Mouse (Mus musculus) B cell, adult 2 months (primary cell): ENCODE results near the gene Rell1.
"Not testable (repeated sequence)": the region's sequence is repeated elsewhere in the genome, so short reads cannot be mapped to it uniquely, and the experiment has no call there.

Experiments used
- DNase-seq, 2 experiments: peaks; one replicate each; pipeline ENCODE4 v3.0.0; 2022

Rell1 gene

DNA sequence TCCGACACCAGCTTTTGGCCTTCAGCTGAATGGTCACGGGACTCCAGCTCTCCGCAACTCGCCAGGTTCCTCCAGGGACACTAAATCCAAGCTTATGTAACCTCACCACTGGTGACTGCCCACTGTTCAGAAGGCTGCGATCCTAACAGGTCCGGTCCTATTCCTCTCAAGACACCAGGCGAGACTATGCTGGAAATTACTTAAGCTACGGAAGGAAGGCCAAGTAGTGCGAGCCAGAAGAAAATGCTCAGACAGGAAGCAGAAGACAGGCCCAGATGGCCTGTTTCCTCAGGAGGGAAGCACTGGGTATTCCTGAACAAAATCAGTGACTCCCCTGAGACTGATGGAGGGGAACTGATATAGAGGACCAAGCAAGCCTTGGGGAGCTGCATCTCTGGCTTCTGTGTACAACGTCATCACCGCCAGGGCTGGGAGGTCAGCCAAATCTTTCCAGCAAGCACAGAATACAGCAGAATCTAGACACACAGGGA lies 17.2 kb downstream of the Rell1 start:
- DNase-seq: no peak

DNA sequence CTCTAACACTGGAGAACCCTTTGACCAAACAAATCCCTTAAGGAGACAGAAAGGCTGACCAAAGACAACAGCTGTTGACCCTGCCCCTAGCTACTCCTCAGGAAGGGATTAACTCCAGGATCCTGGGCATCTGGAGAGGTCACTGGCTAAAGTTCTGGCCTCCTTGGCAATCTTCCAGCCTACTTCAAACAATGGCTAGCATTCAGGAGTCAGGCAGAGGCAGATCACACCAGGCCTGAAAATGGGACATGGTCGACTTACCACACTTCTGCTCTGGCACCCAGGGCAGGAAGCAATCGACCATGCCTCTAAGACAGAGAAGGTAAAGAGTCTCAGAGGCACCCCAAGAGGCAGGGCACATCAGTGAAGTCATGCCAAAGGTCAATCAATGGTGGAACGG lies 19.5 kb downstream of the Rell1 start:
- peak; percentile 28 to 31 for DNase-seq

DNA sequence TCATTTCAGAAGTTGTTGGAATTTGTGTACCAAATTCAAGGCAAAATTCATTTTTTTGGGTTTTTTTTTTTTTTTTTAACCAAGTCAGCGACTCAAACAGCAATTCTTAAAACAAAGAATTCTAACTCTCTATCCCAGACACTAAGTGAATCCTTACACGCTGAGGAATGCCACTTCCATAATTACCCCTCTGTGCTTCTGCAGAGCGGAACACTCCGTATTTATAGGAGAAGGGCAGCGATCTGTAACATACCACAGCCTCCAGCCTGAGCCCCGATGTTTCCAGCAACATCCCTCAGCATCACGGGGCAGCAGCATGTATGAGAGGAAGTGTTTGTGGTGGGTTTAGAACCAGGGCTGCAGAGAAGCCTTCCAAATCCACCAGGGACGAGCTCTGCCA lies 21.2 kb downstream of the Rell1 start:
- no peak for DNase-seq

DNA sequence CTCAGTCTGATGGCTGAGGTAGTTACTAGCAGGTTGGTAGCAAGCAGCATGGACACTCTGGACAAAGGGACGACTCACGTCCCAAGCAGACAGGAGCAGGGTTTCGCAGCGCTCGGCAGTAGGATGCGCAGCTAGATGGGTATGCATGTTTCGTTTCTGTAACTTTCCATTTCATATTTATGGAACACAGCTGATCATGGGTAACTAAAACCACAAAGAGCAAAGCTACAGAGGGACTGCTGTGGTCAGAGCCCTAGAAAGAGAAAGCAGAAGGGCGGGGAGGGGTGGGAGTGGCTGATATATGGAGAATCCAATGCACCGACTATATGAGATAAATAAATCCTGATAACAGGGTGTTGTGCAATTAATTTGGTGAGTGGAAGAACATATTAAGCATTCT lies 25.4 kb downstream of the Rell1 start:
- DNase-seq: peak; percentile 38 to 55

DNA sequence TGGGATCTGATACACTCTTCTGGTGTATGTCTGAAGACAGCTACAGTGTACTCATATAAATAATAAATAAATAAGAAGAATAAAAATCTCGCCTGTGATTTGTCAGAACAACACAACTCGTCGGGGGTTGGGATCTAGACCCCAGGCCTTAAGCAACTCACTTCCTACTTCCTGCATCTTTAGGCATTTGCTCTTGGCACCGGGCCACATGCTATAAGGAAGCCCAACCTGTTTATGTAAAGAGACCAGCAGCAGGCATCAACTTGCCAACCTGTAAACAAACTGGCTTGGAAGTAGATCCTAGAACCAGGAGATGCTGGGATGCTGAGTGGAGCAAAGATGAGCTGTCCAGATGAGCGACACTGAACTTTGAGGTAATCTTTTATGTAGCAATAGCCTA lies 26.8 kb downstream of the Rell1 start:
- no peak for DNase-seq

DNA sequence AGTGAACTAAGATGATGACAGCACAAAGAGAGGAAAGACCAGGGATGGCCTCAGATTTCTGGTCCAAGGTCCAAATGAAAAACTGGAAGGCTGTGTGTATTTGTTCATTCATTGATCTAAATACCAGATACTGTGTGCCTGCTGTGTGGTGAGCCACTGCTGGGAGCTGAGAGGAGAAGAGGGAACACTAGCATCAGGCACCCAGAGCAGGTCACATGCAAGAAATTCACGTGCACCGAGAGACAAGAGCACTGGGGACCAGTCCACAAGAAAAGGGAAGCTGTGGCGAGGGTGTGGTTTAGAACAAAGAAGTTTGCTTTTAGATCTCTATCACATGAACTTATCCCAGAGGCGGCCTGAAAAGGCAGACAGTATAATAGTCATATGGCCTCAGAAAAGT lies 30.1 kb downstream of the Rell1 start:
- DNase-seq: peak; percentile 68 to 72

DNA sequence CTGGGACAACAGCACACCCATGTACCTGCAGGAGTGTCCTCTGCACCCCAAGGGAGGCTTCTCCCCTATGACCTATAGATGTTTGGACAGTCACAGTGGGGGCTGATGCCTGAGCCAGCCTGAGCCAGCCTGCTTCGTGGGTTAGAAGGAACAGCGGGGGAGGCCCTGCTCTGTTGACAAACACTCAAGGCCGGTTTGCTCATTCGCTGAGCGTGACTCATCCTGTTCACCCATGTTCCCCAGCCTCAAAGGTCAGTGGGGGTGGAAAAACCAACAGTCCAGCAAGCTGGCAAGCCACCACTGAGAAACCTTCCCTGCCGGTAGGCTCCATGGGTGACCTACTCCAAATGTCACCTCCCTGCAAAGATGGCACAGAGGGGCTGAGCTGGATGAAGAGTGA lies 32.0 kb downstream of the Rell1 start:
- DNase-seq: no peak

DNA sequence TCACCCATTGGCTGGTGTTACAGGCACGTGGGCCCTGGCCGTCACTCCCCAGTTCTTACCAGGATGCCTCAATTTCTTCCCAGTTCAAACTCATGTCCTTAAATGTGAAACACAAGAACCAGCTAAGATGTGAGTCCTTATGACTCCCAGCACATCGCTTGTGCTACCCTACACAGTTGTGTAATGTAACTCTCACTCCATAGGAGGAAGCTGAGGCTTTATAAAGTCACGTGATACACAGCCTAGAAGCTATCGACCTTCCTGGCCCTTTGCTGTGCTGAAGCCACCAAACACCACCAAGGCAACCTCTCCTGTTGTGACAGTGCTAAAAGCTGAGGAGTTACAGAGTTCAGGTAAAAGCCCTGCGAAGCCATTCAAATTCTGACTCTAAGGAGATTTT lies 33.1 kb downstream of the Rell1 start:
- DNase-seq: no peak

DNA sequence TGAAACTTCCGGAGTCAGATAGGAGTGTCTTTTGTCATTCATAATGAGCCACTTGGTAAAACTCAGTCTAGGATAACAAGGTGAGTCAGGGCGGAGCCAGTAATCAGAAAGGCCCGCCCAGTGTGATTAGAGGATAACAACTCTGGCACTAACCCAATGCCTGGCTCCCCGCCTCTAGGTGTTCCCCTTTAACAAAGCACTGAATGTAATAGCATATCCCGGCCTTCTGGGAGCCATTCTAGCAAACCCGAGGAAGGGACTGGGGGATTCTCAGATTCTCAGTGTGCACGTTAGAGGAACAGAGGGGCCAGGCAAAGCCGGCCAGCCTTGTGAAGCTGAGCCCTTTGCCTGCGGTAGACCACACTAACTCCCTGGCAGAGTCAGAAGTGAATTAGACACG lies 35.9 kb downstream of the Rell1 start:
- DNase-seq: no peak

DNA sequence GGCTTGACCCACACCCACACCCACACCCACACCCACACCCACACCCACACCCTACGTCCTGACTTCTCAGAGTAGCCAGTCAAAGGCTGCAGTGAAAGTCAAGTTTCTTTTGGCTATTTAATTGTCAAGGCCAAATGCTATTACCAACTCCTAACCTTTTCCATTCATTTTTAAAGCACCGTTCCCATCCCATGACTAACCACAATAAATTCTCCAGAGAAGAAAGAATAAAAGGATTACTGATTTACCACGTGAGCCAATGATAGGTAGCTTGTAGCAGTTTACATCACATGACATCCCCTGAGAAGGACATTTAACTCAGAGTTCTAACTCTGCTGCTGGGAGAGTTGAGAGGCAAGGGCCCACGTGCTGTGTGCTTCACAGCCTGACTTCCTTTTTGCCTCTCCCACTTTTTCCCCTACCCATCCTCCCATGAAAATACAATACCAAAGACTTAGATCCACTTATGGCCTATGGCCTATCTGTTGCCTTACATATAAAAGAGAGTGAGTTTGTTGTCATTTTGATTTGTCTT lies 37.8 kb downstream of the Rell1 start:
- no peak for DNase-seq

DNA sequence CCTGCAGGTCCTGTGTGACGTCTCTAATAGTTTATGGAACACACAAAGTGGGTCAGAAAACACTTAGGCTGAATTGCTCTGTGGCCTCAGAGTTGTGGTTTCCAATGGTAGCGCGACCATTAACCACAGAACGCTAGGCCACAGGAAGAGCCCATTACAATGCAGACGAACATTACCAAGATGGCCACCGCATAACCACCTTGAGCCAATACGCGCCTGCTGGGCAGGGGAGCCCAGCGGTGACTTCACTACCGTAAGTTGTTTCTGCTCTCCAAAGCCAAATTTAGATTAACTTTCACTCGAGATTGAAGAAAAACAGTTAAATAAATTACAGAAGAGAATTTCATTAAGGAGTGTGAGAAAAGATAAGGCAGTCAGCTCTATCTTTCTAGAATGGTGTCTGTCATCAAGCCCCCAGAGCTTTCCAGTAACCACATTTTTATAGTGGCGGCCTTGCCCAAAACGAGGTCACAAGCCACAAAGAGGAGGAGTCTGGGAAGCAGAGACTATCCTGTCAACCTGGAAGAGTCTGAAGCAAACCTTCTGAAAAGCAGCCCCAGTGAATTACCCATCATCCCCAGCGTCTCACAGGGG lies 43.6 kb downstream of the Rell1 start:
- no peak for DNase-seq

DNA sequence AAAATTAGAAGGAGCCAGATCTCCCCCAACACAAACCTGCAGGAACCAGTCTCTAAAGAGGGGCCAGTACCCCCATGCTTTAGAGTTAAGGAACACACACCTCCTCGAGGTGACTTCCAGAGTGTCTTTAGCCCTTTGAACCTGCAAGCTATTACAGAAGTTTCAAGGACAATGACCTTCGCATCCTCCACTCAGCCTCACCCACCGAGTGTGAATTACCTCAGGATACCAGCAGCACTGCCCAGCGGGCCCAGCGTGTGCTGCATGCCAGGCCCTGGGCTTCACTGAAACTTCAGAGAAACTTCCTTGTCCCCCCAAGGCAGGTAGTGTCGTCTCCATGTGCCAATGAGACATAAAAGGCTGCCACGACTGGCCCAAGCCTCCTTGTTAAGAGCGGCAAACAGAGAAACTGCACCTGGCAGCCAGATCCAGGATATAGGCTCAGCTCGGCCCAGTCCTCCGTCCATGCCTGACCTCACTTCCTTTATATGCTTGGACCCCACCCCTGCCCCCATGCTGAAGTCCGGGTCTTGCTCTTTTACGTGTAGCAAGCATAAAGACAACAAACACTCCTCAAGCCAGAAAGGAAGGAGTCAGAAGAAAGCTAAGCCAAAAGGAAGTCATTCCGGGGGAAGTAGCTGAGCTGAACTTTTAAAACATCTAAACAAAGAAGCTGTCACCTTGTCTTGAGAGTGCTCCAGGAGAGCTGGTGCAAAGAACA lies 45.2 kb downstream of the Rell1 start:
- no peak for DNase-seq

DNA sequence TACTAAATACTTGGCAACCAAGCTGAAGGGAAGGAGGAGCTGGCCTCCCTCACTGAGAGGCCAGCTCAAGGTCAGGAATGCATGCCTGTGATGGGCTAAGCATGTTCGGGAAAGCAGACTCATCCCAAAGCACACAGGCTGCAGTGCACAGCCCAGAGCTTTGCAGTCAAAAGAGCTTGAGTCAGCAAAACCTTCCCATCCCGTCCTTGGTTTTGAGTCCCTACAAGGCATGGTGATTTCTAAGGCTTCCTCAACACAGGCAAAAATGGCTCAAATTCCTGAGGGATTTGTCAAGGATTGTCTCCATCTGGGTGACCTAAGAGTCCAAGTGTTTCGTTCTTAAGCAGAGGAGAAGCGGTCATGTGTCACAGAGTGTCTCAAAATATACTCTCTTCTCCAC lies 50.5 kb downstream of the Rell1 start:
- DNase-seq: no peak

DNA sequence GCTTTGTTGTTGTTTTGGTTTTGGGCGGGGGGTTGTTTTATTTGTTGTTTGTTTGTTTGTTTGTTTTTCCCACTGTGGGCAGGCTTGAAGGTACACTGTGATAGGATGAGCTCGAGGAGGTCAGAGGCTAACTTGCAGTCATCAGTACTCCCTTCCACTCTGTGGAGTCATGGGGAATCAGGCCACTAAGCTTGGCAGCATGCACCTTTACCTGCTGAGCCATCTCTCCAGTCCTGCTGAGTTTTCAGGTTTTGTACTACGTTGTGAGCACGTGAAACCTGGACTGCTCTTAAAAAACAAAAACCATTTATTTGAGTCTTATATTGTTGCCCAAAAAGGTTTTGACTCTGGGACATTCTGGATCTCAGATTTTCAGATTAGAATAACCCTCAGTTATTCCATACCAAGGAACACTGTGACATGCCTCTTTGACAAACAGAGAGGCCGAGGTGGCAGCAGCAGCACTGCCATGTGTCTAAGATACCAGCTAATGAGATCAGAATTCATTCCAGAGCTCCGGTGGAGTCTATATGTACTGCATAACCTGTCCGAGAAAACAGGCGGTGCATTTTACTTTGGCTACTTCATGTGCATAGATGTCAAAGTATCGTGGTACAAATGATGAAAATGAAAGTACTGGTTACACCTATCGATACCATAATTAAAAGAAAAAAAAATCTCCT lies 52.1 kb downstream of the Rell1 start:
- no peak for DNase-seq

DNA sequence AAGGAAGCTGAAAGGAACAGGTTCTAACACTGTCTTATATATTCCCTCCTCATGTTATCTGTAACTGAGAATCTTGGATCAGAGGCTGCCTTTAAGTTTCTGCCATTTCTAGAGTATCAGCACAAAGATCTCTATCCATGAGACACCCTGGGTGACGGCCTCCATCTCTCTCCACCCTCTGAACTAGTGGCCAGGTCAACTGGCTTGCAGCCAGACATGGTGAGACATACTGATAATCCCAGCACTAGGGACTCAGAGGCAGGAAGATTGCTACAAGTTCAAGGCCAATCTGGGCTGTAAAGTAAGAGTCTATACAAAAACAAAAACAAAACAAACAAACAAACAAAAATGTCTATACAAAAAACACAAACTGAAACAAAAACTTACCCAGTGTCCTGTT lies 53.8 kb downstream of the Rell1 start:
- no peak for DNase-seq

DNA sequence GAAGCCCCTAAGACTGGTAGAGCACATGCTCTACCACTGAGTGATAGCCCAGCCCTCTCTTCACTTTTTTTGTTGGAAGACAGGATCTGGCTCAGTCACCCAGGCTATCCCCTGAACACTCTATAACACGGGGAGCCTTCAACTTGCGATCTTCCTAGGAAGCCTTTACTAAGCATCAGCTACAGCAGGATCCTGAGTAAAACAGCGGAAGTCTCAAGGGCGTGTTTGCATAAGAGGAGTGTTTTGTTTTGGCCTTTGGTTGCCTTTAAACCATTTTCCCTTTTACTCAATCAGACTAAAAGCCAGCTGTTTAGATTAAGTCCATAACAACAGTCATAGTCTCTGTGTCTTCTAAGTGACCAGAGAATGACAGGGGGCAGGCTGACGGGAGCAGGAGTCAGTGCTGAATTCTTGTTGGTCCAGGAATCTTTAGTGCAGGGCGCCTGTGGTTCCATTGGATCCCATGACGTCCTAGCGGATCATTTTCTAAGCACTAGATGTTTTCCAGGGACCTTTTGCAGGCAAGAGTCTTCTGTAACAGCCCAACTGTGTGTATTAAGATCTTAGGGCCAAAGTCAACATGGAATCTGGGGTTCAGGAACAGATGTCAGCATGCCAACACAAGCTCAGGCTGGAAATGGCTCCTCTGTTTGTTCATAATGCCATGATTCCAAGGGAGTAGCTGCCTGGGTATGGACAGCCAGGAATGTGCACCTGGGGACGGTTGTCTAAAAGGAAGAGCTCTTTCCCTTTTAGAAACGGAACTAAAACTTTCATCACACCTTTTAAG lies 58.3 kb downstream of the Rell1 start:
- no peak for DNase-seq

DNA sequence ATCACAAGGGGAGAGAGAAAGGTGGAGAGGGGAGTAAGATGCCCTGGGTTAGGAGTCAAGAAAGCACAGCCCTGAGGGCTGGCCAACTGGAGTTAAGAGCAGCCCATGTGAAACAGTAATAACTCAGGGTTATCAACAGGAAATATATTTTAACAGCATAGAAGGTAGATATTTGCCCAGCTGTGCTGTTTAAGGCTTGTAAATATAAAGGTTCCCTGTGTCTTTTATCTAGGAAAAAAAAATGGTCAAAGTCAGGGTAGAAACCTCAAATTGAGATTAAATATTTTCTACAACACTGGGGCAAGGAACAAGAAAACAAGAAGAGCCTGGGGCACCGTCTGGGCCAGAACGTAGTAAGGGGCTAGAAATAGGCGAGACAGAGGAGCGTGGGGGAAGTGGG lies 61.2 kb downstream of the Rell1 start:
- DNase-seq: no peak

DNA sequence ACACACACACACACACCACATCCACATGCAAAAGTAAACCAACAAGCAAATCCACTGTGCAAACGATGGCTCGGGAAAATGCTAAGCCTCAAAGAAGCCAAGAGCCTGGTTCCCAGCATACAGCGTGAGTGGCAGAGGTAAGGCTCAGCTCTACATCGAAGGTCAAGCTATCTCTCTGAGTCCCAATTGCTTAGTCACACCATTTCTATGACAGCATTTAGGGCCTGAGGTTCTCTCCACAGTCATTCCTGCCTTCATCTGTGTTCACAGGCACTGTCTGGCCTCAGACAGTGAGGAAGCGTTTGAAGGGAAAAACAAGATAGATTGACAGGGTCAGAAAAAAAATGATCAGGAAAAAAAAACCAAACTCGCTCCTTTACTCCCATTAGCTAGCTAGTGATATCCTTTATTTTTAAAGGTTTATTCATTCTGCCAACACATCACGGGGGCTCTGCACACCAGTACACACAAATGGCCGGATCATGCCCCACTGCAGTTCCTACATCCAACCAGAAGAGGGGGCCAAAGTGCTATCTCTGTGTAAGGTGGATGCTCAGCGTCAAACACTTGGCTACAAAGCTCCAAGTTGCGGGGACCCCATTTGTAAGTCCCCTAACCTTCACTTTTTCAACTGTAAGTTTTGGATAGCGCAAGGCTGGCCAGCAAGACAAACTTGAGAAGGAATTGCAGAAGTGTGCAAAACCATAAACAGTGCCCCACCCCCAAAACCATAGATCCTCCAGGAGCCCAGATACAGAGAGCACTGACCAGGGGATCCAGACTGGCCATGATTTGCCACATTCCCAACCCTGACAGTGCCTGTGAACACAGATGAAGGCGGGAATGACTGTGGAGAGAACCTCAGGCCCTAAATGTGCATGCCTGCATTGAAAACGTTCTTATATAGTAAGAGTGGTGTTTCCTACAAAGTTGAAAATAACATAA lies 62.3 kb downstream of the Rell1 start:
- DNase-seq: peak; percentile 88 to 90

DNA sequence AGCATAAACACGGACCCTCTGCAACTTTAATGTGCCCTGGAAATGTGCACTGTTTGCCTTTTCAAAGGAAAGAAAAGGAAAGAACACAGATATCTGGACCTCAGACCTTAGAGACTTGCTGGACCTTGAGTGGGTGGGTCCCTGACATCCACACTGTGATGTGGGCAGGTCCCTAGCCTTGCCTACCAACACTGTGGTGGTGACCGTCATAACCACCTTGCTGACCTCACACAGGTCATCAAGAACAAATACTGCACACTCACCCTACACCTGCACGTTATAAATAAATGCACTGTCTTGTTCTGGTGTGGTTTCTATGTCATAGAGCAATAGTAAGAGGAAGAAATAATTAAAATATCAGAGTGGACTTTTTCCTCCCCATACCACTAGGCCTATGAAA lies 65.4 kb downstream of the Rell1 start:
- no peak for DNase-seq

DNA sequence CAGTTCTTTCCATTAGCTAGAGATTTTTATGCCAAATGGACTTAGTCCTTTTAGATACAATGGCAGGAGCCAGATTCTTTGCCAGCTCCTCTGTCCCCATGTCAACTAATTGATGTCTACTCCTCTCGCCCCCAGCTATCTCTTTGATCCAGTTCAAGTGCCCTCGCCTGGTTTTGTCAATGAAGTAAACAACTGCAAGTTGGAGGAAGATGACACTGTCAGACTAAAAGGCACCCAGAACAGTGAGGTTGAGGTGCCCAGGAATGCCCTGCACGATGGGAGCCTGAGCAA lies 70.9 kb downstream of the Rell1 start:
- no peak for DNase-seq

DNA sequence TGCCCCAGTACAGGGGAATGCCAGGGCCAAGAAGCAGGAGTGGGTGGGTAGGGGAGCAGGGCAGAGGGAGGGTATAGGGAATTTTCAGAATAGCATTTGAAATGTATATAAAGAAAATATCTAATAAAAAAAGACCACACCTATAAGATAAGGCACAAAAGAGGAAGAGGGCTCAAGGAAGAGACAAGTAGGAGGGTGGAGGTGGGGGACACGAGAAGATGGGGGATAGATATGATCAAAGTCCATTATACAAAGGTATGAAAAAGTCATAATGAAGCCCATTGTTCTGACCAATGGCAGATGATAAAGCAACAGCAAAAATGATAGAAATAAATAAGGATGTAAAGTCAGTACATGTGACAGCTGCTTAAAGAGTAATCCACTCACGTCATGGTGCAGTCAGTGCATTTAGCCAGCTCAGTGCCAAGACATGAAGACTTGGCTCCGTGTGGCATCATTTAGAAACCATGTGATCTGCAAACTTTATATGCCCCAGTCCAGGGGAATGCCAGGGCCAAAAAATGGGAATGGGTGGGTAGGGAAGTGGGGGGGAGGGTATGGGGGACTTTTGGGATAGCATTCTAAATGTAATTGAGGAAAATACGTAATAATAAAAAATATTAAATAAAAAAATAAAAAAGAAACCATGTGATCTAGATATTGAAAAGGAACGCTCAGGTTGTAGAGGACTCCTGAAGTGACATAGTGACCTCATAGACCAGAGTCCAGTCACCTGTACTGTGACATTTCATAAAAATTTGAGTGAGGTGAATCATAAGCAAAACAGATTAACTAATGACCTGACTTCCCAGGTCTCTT lies 71.5 kb downstream of the Rell1 start:
- DNase-seq: not testable (repeated sequence)
